Mouse (Mus musculus) megakaryocyte-erythroid progenitor cell, adult 5-6 weeks (primary cell): ENCODE measurements at regions not wholly inside any gene's neighbourhood (a gene's known extent, or its start where the extent isn't known, plus 50 kb on each side); places are given as distances from the start of the nearest gene placed in this dataset.

ENCODE experiments used
- ATAC-seq: replicated peaks from 2 replicates; pipeline ENCODE4 v1.8.0; 2016; ENCODE audit warnings: mild to moderate bottlenecking, inconsistent platforms; ENCODE audit not compliant: severe bottlenecking, poor library complexity, low FRiP score, low TSS enrichment

DNA sequence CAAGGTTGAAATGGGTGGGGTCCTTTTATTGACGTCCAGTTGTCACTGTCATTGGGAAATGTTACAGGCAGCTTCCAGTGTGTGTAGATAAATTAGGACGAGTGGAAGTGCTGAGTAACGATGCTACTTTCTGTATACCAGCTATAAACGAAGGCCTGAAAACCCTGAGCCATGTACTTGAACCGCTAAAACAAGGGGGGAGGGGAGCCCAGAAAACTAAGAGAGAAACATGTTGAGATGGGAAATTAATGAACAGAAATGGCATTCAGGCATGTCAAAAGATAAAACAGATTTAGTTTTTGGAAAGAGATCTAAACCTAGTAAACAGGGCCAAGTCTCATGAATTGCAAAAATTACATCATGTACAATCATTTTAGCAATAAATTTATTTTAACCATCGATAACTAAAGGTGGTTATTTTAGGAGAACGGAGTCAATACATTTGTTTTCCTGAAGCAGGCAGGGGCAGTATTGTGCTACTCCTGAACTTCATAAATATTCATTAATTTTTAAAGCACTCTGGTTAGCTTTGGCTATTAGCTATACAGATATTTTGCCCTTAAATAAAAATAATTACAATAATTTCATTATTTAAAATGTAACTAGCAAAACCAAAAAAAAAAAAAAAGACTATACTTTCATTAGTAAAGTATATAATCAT lies 92.1 kb upstream of the Ssbp2 start:
- ATAC-seq: no peak

GRCm38 (mm10) chr13:91368664-91369063 lies 91.4 kb upstream of the Ssbp2 start:
- ATAC-seq: no peak

DNA sequence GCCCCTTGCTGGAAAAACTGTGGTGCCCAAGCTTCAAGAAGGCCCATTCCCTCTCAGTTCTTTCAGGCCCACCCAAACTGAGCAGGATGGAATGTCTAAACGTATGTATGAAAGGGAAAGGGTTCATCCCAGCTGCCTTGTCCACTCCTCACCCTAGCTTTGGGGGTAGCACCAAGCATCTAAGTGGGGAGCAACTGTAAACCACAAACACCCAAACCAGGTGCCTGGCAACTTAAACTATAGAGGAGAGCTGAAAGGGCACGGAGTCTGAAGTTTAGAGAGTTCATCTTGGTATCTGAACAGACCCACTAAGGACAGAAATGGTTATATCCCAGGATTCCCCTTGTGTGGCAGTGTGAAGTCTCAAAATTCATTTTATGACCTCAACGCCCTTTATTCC lies 90.1 kb upstream of the Ssbp2 start:
- ATAC-seq: no peak

- ATAC-seq: peak; percentile 60
These were observed 89.6 kb upstream of the Ssbp2 start for GRCm38 (mm10) chr13:91370441-91370840.

GRCm38 (mm10) chr13:91370886-91371595 lies 89.0 kb upstream of the Ssbp2 start:
- ATAC-seq: peak; percentile 84

DNA sequence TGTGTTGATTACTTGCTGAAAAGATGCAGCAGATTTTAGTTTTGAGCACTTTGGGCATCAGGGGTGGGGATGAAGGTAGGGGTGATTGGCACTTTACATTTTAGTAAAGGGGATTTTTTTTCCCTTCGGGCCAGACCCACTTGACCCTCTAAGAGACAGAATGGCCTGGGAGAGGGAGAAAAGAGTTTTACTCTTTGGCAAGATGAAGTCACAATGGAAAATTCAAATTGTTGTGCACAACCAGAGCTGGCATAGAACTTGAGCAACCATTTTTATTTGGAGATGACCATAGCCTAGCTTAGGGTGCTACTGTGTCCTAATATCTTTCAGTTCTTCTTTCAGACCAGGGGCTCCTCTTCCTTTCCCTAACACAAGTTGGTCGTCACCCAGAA lies 88.5 kb upstream of the Ssbp2 start:
- ATAC-seq: no peak

GRCm38 (mm10) chr13:91372130-91372875 lies 87.8 kb upstream of the Ssbp2 start:
- ATAC-seq: peak; percentile 21

DNA sequence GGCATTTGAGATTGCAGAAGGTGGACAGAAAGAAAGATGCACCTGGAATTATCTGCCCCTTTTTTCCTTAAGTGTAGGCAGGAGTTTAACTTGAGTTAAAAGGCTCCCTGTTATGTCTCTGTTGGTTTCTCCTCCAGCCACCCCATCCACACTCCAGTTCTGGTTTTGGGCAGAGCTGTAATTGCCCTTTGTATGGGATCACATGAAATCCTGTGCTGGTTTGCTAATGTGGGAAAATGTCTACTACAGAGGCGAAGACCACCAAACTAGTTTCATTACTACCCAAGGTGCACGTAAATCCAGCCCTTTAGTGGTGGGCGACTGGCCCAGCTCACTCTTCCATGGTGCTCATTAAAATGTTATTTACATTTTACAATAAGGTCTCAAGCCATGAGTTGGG lies 85.9 kb upstream of the Ssbp2 start:
- no peak for ATAC-seq

GRCm38 (mm10) chr13:91376556-91376955 lies 83.5 kb upstream of the Ssbp2 start:
- no peak for ATAC-seq

- ATAC-seq: no peak
These were observed 82.7 kb upstream of the Ssbp2 start for GRCm38 (mm10) chr13:91377428-91377827.

GRCm38 (mm10) chr13:91377972-91378371 lies 82.1 kb upstream of the Ssbp2 start:
- ATAC-seq: no peak

- ATAC-seq: no peak
These were observed 74.7 kb upstream of the Ssbp2 start for GRCm38 (mm10) chr13:91385393-91385792.

- ATAC-seq: no peak
These were observed 72.2 kb upstream of the Ssbp2 start for GRCm38 (mm10) chr13:91387913-91388312.

- ATAC-seq: no peak
These were observed 56.5 kb upstream of the Ssbp2 start for GRCm38 (mm10) chr13:91403632-91404031.

DNA sequence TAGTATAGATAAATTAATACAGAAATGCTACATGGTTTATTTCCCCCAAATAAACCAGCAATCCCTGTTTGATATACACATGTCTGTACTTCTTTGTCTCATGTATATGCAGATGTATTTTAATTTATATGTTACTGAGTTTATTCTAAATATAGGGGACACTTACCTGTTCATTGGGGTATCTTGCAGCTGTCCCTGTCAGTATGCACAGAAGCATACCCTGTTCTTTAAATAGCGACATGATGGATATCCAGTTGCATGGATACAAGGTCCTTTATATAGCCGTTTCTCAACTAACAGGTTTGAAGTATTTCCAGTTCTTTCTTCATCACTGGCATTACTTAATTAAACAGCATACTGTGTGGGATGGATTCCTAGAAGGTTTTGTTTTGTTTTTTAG lies 55.1 kb upstream of the Ssbp2 start:
- no peak for ATAC-seq

DNA sequence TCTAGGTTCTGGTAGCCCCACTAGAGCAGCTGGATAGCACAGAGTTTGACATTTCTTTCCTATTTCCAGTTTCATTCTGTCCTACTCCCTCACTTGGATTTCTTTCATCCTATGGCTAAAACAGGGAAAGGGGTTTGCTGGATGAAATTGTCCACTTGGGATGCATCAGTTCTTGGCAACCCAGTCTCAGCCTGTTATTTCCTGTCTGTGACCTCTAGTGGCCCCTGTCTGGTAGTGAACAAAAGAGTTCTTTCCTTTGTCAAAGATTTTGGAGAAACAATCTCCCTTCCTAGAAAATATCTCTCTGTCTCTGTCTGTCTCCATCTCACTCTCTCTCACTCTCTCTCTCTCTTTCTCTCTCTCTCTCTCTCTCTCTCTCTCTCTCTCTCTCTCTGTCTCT lies 50.0 kb upstream of the Ssbp2 start:
- ATAC-seq: no peak
